Mouse (Mus musculus) activated CD4-positive, CD25-positive, alpha-beta regulatory T cell (primary cell): ENCODE results near the gene Pstpip1. TPM values are rescaled to one million over a fixed set of nuclear protein-coding genes. Genes with fewer than 3 reads are reported as not detected.

Experiments used
- polyA plus RNA-seq, 2 experiments: library from polyadenylated mRNA; unstranded; fragments of 100-300 nt; shearing (Covaris generic); gene quantifications; one replicate each; pipeline ENCODE4 v1.2.1; 2017

Pstpip1 gene
- polyA plus RNA-seq = 100 to 1,000 TPM; 109 to 142 TPM

DNA sequence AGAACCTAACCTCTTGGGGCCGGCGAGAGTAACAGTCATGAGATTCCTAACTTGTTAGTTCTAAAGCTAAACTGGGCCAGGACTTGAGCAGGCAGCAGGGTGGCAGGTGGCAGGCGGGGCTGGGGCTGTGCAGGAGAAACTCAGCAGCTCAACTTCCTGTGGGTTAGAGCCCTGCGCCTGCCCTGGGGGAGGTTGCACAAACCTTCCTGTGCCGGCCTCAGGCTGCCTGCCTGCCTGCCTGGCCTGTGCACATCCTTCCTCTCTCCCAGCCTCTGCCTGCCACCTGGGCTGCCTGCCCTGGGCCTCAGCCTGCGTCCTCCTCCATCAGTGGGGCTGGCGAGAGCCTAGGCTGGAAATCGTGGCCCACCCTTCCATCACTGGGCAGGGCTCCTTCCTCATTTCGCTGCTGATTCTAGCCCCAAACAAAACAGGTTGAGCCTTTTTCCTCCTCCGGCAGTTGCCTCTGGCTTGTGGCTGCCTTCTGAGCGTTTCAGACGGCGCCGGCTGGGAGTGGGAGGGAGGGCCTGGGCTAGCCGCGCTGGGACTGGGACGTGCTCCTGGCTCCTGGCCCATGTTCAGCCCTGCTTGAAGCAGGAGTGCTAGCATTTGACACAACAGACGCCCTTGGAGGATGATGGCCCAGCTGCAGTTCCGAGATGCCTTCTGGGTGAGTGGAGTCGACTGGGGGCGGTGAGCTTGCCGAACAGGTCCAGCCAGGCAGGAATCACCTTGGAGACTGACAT lies at the start of gene Pstpip1:
Gene Pstpip1 (plus strand): TSS at position 185 of the 743 bp plus-strand sequence.

DNA sequence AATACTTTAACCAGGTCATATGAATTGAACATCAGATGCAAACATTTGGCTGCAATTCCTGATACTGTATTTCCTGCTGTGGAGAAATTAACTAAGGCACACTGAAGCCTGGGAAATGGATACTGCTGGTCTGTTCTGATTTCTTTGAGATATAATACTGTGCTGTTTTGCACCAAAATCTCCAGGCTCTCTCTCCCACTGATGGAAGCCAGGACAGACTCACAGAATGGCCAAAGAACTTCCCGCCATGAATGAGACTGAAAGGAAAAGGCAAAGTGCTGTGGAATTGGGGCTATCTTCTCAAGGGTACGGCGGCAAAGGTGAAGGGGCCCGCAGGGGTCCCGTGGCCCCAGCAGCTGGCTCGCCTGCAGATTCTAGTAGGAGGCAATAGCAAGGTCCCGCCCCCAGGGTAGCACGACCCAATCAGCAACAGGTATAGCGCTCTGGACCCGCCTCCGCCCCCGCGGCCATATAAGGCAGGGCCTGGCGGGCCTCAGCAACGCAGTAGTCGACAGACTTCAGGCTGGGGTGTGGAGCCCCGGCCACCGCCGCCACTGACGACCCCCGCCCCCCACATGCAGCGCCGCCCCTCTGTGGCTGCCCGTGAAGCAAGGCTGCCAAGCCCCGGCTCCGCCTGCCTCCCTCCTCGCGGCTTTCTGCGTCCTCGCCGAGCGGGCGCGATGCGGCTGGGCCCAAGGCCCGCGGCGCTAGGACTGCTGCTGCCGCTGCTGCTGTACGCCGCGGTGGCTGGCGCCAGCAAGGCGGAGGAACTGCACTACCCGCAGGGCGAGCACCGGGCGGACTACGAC lies 48.2 kb upstream of the Pstpip1 start, which contains the start of gene Rcn2:
Gene Rcn2 (plus strand): TSS at position 474 of the 809 bp plus-strand sequence.

DNA sequence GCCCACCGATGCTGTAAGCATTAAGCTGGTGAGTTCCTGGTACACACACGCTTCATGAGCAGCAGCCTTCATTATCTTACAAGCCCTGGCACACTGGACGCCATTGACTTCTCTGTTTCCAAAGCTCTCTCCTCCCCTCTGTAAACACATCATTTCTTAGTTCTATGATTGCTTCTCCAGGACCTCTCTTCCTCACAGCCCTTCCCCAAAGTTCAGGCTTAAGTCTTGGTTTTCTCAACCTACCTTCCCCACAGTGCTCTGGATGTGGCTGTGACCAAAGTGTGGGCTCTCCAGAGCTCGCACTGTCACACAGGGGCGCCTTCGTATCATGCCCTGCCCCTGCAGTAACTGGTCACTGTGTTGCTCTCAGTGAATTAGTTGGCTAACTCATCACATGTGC lies 75.6 kb downstream of the Pstpip1 start, which contains the start of gene Tspan3:
Gene Tspan3 (minus strand): TSS at position 101 of the 400 bp plus-strand sequence.

Other genes starting within 250 kb of the Pstpip1 start
- 10 to 100 TPM; 20.3 to 23.8 TPM for gene Scaper, start 151.8 kb upstream of the Pstpip1 start, polyA plus RNA-seq
- gene 4930563M21Rik, start 79.4 kb upstream of the Pstpip1 start, polyA plus RNA-seq = not detected
- 10 to 100 TPM; 55.2 to 55.6 TPM for gene Rcn2, start 48.1 kb upstream of the Pstpip1 start, polyA plus RNA-seq
- gene Tspan3, start 75.5 kb downstream of the Pstpip1 start, polyA plus RNA-seq = 10 to 100 TPM; 60.7 to 85.3 TPM